Mouse (Mus musculus) heart, postnatal 0 days (tissue): ENCODE measurements at regions not wholly inside any gene's neighbourhood (a gene's known extent, or its start where the extent isn't known, plus 50 kb on each side); places are given as distances from the start of the nearest gene placed in this dataset.

Experiments
- CTCF ChIP-seq: IDR thresholded peaks from 2 replicates; pipeline ENCODE4 v1.5.1; 2016; ENCODE audit warnings: antibody characterized with exemption, control low read depth, low read depth
- EP300 ChIP-seq: IDR thresholded peaks from 2 replicates; pipeline ENCODE4 v1.6.1; 2016; ENCODE audit warnings: antibody characterized with exemption, low read depth

DNA sequence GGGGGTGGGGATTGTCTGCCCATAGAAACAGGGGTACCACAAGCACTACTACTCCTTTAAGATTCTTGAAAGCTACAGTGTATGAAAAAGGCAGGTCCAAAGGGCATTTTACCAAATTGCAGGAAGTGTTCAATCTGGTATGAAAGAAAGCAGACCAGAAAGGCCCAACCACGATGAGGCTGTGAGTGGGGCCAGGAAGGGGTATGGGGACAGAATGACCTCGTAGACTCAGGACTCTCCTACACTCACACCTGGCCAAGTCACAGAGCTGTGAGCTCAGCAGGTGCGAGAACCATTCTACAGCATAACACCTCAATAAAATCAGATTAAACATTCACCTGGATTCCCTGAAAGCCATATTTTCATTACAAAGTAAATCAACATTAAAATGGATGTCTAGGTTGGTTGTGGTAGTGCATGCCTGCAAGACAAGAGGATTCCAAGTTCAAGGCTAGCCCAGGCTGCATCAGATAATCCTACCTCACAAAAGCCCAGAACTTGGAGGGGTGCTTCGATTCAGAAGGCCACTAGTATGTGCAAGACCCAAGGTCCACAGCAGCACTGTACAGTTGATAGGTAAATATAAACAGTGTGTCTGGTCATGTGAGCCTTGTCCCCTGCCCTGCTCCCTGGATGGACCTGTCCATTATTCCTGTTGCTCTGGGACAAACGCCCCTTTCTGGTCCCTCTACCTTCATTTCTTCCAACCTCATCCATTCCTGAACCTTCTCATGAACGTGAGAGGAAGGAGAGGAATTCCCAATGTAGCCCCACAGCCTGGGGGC, 115.3 kb downstream of the 1810010D01Rik start:
- TF ChIP-seq EP300 (no peak), CTCF (no peak)
